Mouse (Mus musculus) liver, embryonic 11.5 days (tissue): ENCODE data around the gene Zfp184. TPM values are rescaled to one million over a fixed set of nuclear protein-coding genes. Genes with fewer than 3 reads are reported as not detected.

Source experiments
- ATAC-seq: fragments of 200-750 bp; cut with Nextera tagmentation; replicated peaks from 2 replicates; pipeline ENCODE4 v1.8.0; 2017; ENCODE audit warnings: moderate number of reproducible peaks, mild to moderate bottlenecking, moderate TSS enrichment, moderate library complexity; ENCODE audit not compliant: low FRiP score
- DNase-seq: peaks from one replicate; pipeline ENCODE4 v3.0.0-alpha.2; 2017; ENCODE audit warnings: low spot score
- H3K27ac ChIP-seq: fragments of 300-500 bp; sonication (generic); 2 replicates; pipeline ENCODE4 v1.5.1; 2014; ENCODE audit warnings: mild to moderate bottlenecking, low read depth, low read length, control low read depth
- H3K27me3 ChIP-seq: fragments of 300-500 bp; sonication (generic); replicated peaks from 2 replicates; pipeline ENCODE4 v1.6.1; 2014; ENCODE audit warnings: low read length, mixed read lengths; ENCODE audit not compliant: control insufficient read depth, insufficient read depth
- H3K36me3 ChIP-seq: fragments of 300-500 bp; sonication (generic); 2 replicates; pipeline ENCODE4 v1.6.1; 2014; ENCODE audit warnings: mild to moderate bottlenecking, low read length, moderate library complexity, mixed read lengths; ENCODE audit not compliant: control insufficient read depth, insufficient read depth
- H3K4me1 ChIP-seq: fragments of 300-500 bp; sonication (generic); replicated peaks from 2 replicates; pipeline ENCODE4 v1.6.1; 2014; ENCODE audit warnings: low read length, mixed read lengths; ENCODE audit not compliant: control insufficient read depth, insufficient read depth
- H3K4me2 ChIP-seq: fragments of 300-500 bp; sonication (generic); 2 replicates; pipeline ENCODE4 v1.6.1; 2014; ENCODE audit warnings: mild to moderate bottlenecking, control low read depth, moderate library complexity
- H3K4me3 ChIP-seq: fragments of 300-500 bp; sonication (generic); 2 replicates; pipeline ENCODE4 v1.5.1; 2014; ENCODE audit warnings: low read depth, low read length, control low read depth
- H3K9ac ChIP-seq: fragments of 300-500 bp; sonication (generic); 2 replicates; pipeline ENCODE4 v1.6.1; 2014; ENCODE audit warnings: low read depth, low read length, control low read depth
- H3K9me3 ChIP-seq: fragments of 300-500 bp; sonication (generic); 2 replicates; pipeline ENCODE4 v1.6.1; 2016; ENCODE audit warnings: low read length, inconsistent platforms, mixed read lengths; ENCODE audit not compliant: control insufficient read depth
- WGBS: fragments of 180-500 bp; shearing (Covaris S2); extraction: QIAGEN DNeasy Blood & Tissue Kit; methylation state at CpG from one replicate; pipeline ENCODE4 v1.1.7; 2014; 5-methylcytosine and 5-hydroxymethylcytosine counted together
- polyA plus RNA-seq: library from polyadenylated mRNA; unstranded; fragments of >200 nt; fragmentation: Nextera tagmentation; extraction: Ambion mirVana; gene quantifications from 2 replicates; pipeline ENCODE4 v1.2.1, GENCODE M21; 2014

Zfp184 gene
- polyA plus RNA-seq, 1 experiment from 2014 or later, result 5.1 TPM

GRCm38 (mm10) chr13:21997201-21997820 lies 52.4 kb downstream of the Zfp184 start:
- Histone ChIP-seq H3K4me3 (peak overlapping the region; percentile 39), H3K4me2 (peak overlapping the region; percentile 79), H3K27me3 (peaks cover 50% of the 10 kb centered on the region), H3K36me3 (no peaks in the 10 kb centered on the region), H3K9ac (no peak overlapping the region), H3K9me3 (no peaks in the 10 kb centered on the region), H3K4me1 (peaks cover 8% of the 10 kb centered on the region; the same call in 1 of the 2 replicates), H3K27ac (no peak overlapping the region)
- ATAC-seq (no peak), DNase-seq (peak; percentile 37)
- WGBS, result 2% methylated on average over 21 of the region's 21 CpGs

GRCm38 (mm10) chr13:21997821-21998220 lies 52.9 kb downstream of the Zfp184 start:
- H3K4me3 ChIP-seq, result peak overlapping the region; percentile 39
- no peaks in the 10 kb centered on the region for H3K9me3 ChIP-seq
- ATAC-seq, result no peak
- H3K27ac ChIP-seq, result no peak overlapping the region
- 11% methylated on average over 4 of the region's 4 CpGs for WGBS
- H3K9ac ChIP-seq, result no peak overlapping the region
- H3K36me3 ChIP-seq, result no peaks in the 10 kb centered on the region
- peak overlapping the region; percentile 79 for H3K4me2 ChIP-seq
- DNase-seq, result peak; percentile 25
- peaks cover 51% of the 10 kb centered on the region for H3K27me3 ChIP-seq
- H3K4me1 ChIP-seq, result peaks cover 8% of the 10 kb centered on the region; the same call in 1 of the 2 replicates

- no peaks in the 10 kb centered on the region for H3K9me3 ChIP-seq
- no peak overlapping the region for H3K9ac ChIP-seq
- ATAC-seq (no peak), DNase-seq (no peak)
- H3K4me3 ChIP-seq, result no peak overlapping the region
- H3K36me3 ChIP-seq, result no peaks in the 10 kb centered on the region
- WGBS, result 40% methylated on average over 3 of the region's 3 CpGs
- peaks cover 8% of the 10 kb centered on the region; the same call in 1 of the 2 replicates for H3K4me1 ChIP-seq
- no peak overlapping the region for H3K4me2 ChIP-seq
- no peak overlapping the region for H3K27ac ChIP-seq
- H3K27me3 ChIP-seq, result peaks cover 57% of the 10 kb centered on the region
Observed at GRCm38 (mm10) chr13:21998412-21998811, 53.5 kb downstream of the Zfp184 start.

GRCm38 (mm10) chr13:21999147-21999546 lies 54.3 kb downstream of the Zfp184 start:
- no peak overlapping the region for H3K4me2 ChIP-seq
- peaks cover 64% of the 10 kb centered on the region for H3K27me3 ChIP-seq
- DNase-seq (no peak), ATAC-seq (no peak)
- H3K4me1 ChIP-seq, result peaks cover 8% of the 10 kb centered on the region; the same call in 1 of the 2 replicates
- H3K4me3 ChIP-seq, result no peak overlapping the region
- no peak overlapping the region for H3K27ac ChIP-seq
- H3K9me3 ChIP-seq, result no peaks in the 10 kb centered on the region
- H3K9ac ChIP-seq, result no peak overlapping the region
- no peaks in the 10 kb centered on the region for H3K36me3 ChIP-seq
- WGBS, result 46% methylated on average over 4 of the region's 4 CpGs

- Histone ChIP-seq H3K36me3 (no peaks in the 10 kb centered on the region), H3K27ac (no peak overlapping the region), H3K4me2 (0 out of 2 replicates have a peak overlapping the region, but pooled peaks have one; percentile 5), H3K9ac (no peak overlapping the region), H3K4me1 (peaks cover 8% of the 10 kb centered on the region; the same call in 1 of the 2 replicates), H3K4me3 (no peak overlapping the region), H3K9me3 (no peaks in the 10 kb centered on the region), H3K27me3 (peaks cover 80% of the 10 kb centered on the region)
- WGBS, result 46% methylated on average over 2 of the region's 2 CpGs
- DNase-seq (no peak), ATAC-seq (no peak)
Observed at GRCm38 (mm10) chr13:22001346-22001745, 56.5 kb downstream of the Zfp184 start.

- peaks cover 10% of the 10 kb centered on the region; the same call in 1 of the 2 replicates for H3K4me1 ChIP-seq
Observed at GRCm38 (mm10) chr13:22001823-22002222, 56.9 kb downstream of the Zfp184 start.

GRCm38 (mm10) chr13:22005605-22006333 lies 60.9 kb downstream of the Zfp184 start:
- under 1% methylated on average over 45 of the region's 45 CpGs for WGBS
- peak; percentile 78 for ATAC-seq

More at GRCm38 (mm10) chr13:22001823-22002222, 56.9 kb downstream of the Zfp184 start:
- no peak overlapping the region for H3K4me3 ChIP-seq
- no peaks in the 10 kb centered on the region for H3K36me3 ChIP-seq
- H3K27me3 ChIP-seq, result peaks cover 81% of the 10 kb centered on the region
- no peak overlapping the region for H3K27ac ChIP-seq
- no peaks in the 10 kb centered on the region for H3K9me3 ChIP-seq
- WGBS, result 15% methylated on average over 5 of the region's 5 CpGs
- no peak overlapping the region for H3K9ac ChIP-seq
- 0 out of 2 replicates have a peak overlapping the region, but pooled peaks have one; percentile 5 for H3K4me2 ChIP-seq
- DNase-seq (no peak), ATAC-seq (no peak)

GRCm38 (mm10) chr13:22006334-22007120 lies 61.6 kb downstream of the Zfp184 start:
- H3K9ac ChIP-seq, result peak overlapping the region; percentile 44; the same call in 1 of the 2 replicates

More at GRCm38 (mm10) chr13:22005605-22006333, 60.9 kb downstream of the Zfp184 start:
- no peaks in the 10 kb centered on the region for H3K9me3 ChIP-seq
- H3K27me3 ChIP-seq, result peaks cover 86% of the 10 kb centered on the region
- no peaks in the 10 kb centered on the region for H3K36me3 ChIP-seq
- peak; percentile 78 for DNase-seq
- peak overlapping the region; percentile 98 for H3K4me2 ChIP-seq
- peaks cover 10% of the 10 kb centered on the region; the same call in 1 of the 2 replicates for H3K4me1 ChIP-seq
- H3K9ac ChIP-seq, result peak overlapping the region; percentile 44; the same call in 1 of the 2 replicates
- peak overlapping the region; percentile 67 for H3K4me3 ChIP-seq
- H3K27ac ChIP-seq, result no peak overlapping the region

More at GRCm38 (mm10) chr13:22006334-22007120, 61.6 kb downstream of the Zfp184 start:
- peak; percentile 55 for DNase-seq
- peaks cover 88% of the 10 kb centered on the region for H3K27me3 ChIP-seq
- peak overlapping the region; percentile 98 for H3K4me2 ChIP-seq
- under 1% methylated on average over 38 of the region's 38 CpGs for WGBS
- peak overlapping the region; percentile 67 for H3K4me3 ChIP-seq
- H3K36me3 ChIP-seq, result no peaks in the 10 kb centered on the region
- ATAC-seq, result peak; percentile 84
- H3K27ac ChIP-seq, result no peak overlapping the region
- no peaks in the 10 kb centered on the region for H3K9me3 ChIP-seq
- H3K4me1 ChIP-seq, result peaks cover 10% of the 10 kb centered on the region; the same call in 1 of the 2 replicates
